Mouse (Mus musculus): ENCODE results near the gene Cd9. TPM values are rescaled to one million over a fixed set of nuclear protein-coding genes. Genes with fewer than 3 reads are reported as not detected.

The Cd9 gene
- polyA plus RNA-seq, 1 experiment from 2014 or later: 73.6 TPM

GRCm38 (mm10) chr6:125483515-125484312 lies 10.9 kb downstream of the Cd9 start:
- Histone ChIP-seq H3K4me1 (replicated peaks) (peaks cover 70% of the 10 kb centered on the region), H3K9ac (no peak overlapping the region), H3K4me3 (no peak overlapping the region), H3K27ac (ENCODE audit: poor library complexity, severe bottlenecking) (peak overlapping the region; percentile 46; the same call in 1 of the 2 replicates), H3K9me3 (replicated peaks) (no peaks in the 10 kb centered on the region), H3K27me3 (replicated peaks) (peaks cover 12% of the 10 kb centered on the region), H3K36me3 (no peaks in the 10 kb centered on the region), H3K4me2 (no peak overlapping the region)
- ATAC-seq (ENCODE audit: insufficient number of reproducible peaks, low FRiP score): no peak
- WGBS: 80% methylated on average over 12 of the region's 12 CpGs

DNA sequence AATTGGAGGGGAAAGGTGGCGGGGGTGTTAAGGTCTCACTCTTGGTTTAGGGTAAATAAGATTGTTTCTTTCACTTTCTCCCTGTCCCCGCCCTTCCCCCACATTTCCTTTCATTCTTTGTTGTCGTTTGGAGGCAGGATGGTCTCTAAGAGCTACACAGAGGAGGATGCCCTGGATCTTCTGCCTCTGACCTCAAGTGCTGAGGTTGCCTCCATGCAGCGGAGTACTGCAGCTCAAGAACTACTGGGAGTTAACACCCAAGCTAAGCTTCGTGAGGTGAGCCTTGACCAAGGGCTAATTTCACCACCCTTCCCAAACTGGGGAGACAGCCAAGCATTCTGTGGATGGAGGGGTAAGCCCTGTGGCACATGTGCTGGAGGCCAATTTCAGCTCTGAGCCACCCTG lies 12.2 kb downstream of the Cd9 start:
- Histone ChIP-seq H3K4me3 (no peak overlapping the region), H3K4me2 (peak overlapping the region; percentile 26; the same call in 1 of the 2 replicates), H3K36me3 (no peaks in the 10 kb centered on the region), H3K4me1 (replicated peaks) (peaks cover 70% of the 10 kb centered on the region), H3K27me3 (replicated peaks) (peaks cover 22% of the 10 kb centered on the region), H3K27ac (ENCODE audit: poor library complexity, severe bottlenecking) (peak overlapping the region; percentile 73), H3K9ac (no peak overlapping the region), H3K9me3 (replicated peaks) (no peaks in the 10 kb centered on the region)
- no peak for ATAC-seq (ENCODE audit: insufficient number of reproducible peaks, low FRiP score)
- 58% methylated on average over 5 of the region's 5 CpGs for WGBS

DNA sequence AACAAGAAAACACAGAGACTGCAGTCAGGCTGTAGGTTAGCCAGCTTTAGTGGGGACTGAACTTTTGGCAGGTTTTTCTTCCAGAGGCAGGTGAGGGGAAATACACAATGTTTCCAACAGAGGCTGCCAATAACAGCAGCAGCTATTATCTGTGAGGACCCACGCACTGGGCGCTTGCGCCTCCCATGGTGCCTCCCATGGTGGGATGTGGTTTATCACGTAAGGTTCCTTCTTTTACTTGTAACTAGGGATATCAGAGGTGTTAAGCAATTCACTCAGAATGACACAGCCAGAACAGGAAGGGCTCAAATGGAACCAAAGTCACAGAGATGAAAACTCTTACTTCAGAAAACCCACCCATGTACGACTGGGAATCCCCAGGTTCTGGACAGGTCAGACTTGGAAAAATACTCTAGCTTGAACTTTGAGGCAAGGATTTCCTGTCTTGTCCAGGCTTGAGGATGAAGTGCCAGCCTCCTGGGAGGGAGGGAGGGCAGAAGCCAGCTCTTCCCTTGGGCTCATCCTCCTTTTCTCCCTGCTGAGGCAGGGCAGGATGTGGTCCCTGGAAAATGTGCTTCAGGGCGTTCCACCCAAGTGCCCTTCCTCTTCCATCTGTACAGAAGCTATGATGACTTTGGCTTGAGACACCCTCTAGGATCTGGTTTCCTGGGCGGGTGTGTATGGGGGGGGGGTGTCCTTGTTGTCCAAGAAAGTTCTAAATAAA lies 12.8 kb downstream of the Cd9 start:
- H3K4me2 ChIP-seq: peak overlapping the region; percentile 16; the same call in 1 of the 2 replicates
- H3K27ac ChIP-seq (ENCODE audit: poor library complexity, severe bottlenecking): peak overlapping the region; percentile 73
- no peaks in the 10 kb centered on the region for H3K9me3 ChIP-seq (replicated peaks)
- H3K4me3 ChIP-seq: no peak overlapping the region
- peak; percentile 44 for ATAC-seq (ENCODE audit: insufficient number of reproducible peaks, low FRiP score)
- H3K4me1 ChIP-seq (replicated peaks): peaks cover 66% of the 10 kb centered on the region
- WGBS: 42% methylated on average over 7 of the region's 7 CpGs
- peaks cover 24% of the 10 kb centered on the region for H3K27me3 ChIP-seq (replicated peaks)
- no peak overlapping the region for H3K9ac ChIP-seq
- no peaks in the 10 kb centered on the region for H3K36me3 ChIP-seq

- no peaks in the 10 kb centered on the region for H3K36me3 ChIP-seq
- no peak for ATAC-seq (ENCODE audit: insufficient number of reproducible peaks, low FRiP score)
- peaks cover 65% of the 10 kb centered on the region for H3K4me1 ChIP-seq (replicated peaks)
- H3K9ac ChIP-seq: 0 out of 2 replicates have a peak overlapping the region, but pooled peaks have one; percentile 16
- peak overlapping the region; percentile 16 for H3K4me2 ChIP-seq
- peaks cover 24% of the 10 kb centered on the region for H3K27me3 ChIP-seq (replicated peaks)
- H3K9me3 ChIP-seq (replicated peaks): no peaks in the 10 kb centered on the region
- no peak overlapping the region for H3K4me3 ChIP-seq
- WGBS: 24% methylated on average over 12 of the region's 12 CpGs
- H3K27ac ChIP-seq (ENCODE audit: poor library complexity, severe bottlenecking): peak overlapping the region; percentile 73
Measured at GRCm38 (mm10) chr6:125480396-125481361, 13.9 kb downstream of the Cd9 start.

GRCm38 (mm10) chr6:125479359-125479758 lies 15.2 kb downstream of the Cd9 start:
- WGBS: 80% methylated on average over 9 of the region's 9 CpGs

GRCm38 (mm10) chr6:125478135-125479128 lies 16.2 kb downstream of the Cd9 start:
- Histone ChIP-seq H3K27ac (ENCODE audit: poor library complexity, severe bottlenecking) (no peak overlapping the region), H3K4me1 (replicated peaks) (peaks cover 66% of the 10 kb centered on the region), H3K9me3 (replicated peaks) (no peaks in the 10 kb centered on the region), H3K27me3 (replicated peaks) (peaks cover 23% of the 10 kb centered on the region), H3K4me3 (no peak overlapping the region), H3K9ac (no peak overlapping the region), H3K36me3 (no peaks in the 10 kb centered on the region), H3K4me2 (no peak overlapping the region)
- 80% methylated on average over 16 of the region's 16 CpGs for WGBS
- no peak for ATAC-seq (ENCODE audit: insufficient number of reproducible peaks, low FRiP score)

More at GRCm38 (mm10) chr6:125479359-125479758, 15.2 kb downstream of the Cd9 start:
- Histone ChIP-seq H3K9ac (no peak overlapping the region), H3K36me3 (no peaks in the 10 kb centered on the region), H3K27ac (ENCODE audit: poor library complexity, severe bottlenecking) (no peak overlapping the region), H3K4me1 (replicated peaks) (peaks cover 66% of the 10 kb centered on the region), H3K4me2 (no peak overlapping the region), H3K9me3 (replicated peaks) (no peaks in the 10 kb centered on the region), H3K27me3 (replicated peaks) (peaks cover 24% of the 10 kb centered on the region), H3K4me3 (no peak overlapping the region)
- no peak for ATAC-seq (ENCODE audit: insufficient number of reproducible peaks, low FRiP score)

- ATAC-seq (ENCODE audit: insufficient number of reproducible peaks, low FRiP score): no peak
- 77% methylated on average over 9 of the region's 9 CpGs for WGBS
- H3K9ac ChIP-seq: no peak overlapping the region
- no peak overlapping the region for H3K4me2 ChIP-seq
- H3K27ac ChIP-seq (ENCODE audit: poor library complexity, severe bottlenecking): no peak overlapping the region; the same call in 1 of the 2 replicates
- H3K36me3 ChIP-seq: no peaks in the 10 kb centered on the region
- H3K4me1 ChIP-seq (replicated peaks): peaks cover 62% of the 10 kb centered on the region
- no peaks in the 10 kb centered on the region for H3K9me3 ChIP-seq (replicated peaks)
- H3K4me3 ChIP-seq: no peak overlapping the region
- H3K27me3 ChIP-seq (replicated peaks): peaks cover 11% of the 10 kb centered on the region
Measured at GRCm38 (mm10) chr6:125476826-125477589, 17.6 kb downstream of the Cd9 start.

DNA sequence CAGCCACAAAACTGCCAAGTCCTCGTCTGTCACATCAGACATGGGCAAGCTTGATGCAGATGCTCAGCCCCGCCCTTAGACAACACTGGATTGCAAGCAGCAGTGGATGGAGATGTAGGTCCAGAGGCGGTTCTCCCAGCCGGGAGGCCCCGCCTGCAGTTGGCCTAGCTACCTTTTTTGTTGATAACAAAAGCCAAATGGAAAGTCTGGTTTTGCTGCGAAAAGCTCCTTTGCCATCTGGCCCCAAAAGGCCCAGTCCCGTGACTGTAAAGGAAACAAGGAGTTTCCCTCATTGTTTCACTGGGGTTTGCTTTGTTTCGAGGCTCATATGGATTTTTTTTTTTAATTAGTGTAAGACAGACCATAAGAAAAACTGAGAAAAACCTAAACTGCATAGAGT lies 18.5 kb downstream of the Cd9 start:
- H3K9ac ChIP-seq: no peak overlapping the region
- no peak overlapping the region for H3K4me3 ChIP-seq
- no peaks in the 10 kb centered on the region for H3K9me3 ChIP-seq (replicated peaks)
- no peak overlapping the region for H3K27ac ChIP-seq (ENCODE audit: poor library complexity, severe bottlenecking)
- no peak overlapping the region for H3K4me2 ChIP-seq
- no peaks in the 10 kb centered on the region for H3K36me3 ChIP-seq
- WGBS: 35% methylated on average over 8 of the region's 8 CpGs
- peaks cover 11% of the 10 kb centered on the region for H3K27me3 ChIP-seq (replicated peaks)
- 0 out of 2 replicates have a peak, but pooled peaks have one; percentile 29 for ATAC-seq (ENCODE audit: insufficient number of reproducible peaks, low FRiP score)
- H3K4me1 ChIP-seq (replicated peaks): peaks cover 64% of the 10 kb centered on the region

GRCm38 (mm10) chr6:125475184-125475583 lies 19.4 kb downstream of the Cd9 start:
- no peak overlapping the region; the same call in 1 of the 2 replicates for H3K27ac ChIP-seq (ENCODE audit: poor library complexity, severe bottlenecking)
- no peak for ATAC-seq (ENCODE audit: insufficient number of reproducible peaks, low FRiP score)

More at GRCm38 (mm10) chr6:125475184-125475583, 19.4 kb downstream of the Cd9 start:
- Histone ChIP-seq H3K4me1 (replicated peaks) (peaks cover 57% of the 10 kb centered on the region), H3K9ac (no peak overlapping the region), H3K4me3 (no peak overlapping the region), H3K36me3 (no peaks in the 10 kb centered on the region), H3K9me3 (replicated peaks) (no peaks in the 10 kb centered on the region), H3K4me2 (no peak overlapping the region), H3K27me3 (replicated peaks) (peaks cover 11% of the 10 kb centered on the region)
- 20% methylated on average over 1 of the region's 1 CpGs for WGBS
